Mouse (Mus musculus): Measurements from ENCODE around the gene Cyb5r4. TPM values are rescaled to one million over a fixed set of nuclear protein-coding genes. Genes with fewer than 3 reads are reported as not detected.
"Not testable (repeated sequence)": the region's sequence is repeated elsewhere in the genome, so short reads cannot be mapped to it uniquely, and the experiment has no call there.

The Cyb5r4 gene
- total RNA-seq, 2 experiments from 2014 or later, result 19.9 to 21.6 TPM

DNA sequence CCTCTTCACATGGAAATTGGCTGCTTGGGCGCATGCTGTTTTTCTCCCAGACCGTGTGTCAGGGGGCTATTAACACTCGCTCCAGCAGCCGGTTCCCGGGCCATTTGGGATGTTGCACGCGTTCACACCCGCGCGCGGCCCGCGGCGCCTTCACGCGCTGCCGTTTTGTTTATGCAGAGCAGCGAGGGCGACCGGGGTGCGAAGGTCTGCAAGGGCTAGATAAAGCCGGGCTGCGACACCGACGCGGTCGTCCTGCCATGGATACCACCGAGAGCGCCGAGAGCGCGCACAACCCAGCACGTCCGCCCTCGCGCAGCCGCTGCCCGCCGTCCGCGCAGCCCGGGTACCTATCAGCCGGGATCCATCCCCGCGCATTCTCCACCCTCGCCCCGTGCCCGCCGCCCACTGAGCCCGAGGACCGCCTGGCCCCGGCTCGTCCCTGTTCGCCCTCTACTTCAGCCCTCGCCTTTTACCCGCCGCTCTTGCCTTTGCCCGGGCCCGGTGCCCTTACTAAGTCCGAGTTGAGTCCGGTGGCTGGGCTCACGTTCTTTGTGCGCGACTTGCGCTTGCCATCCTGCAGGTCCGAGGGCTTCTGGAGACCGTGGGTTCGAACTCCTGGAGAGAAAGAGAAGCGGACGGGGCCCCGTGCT is 6.4 kb upstream of the Cyb5r4 start, which contains the start of gene Ripply2:
Ripply2 (plus strand) TSS at position 250 of the 650 bp plus-strand sequence.
- intact Hi-C loops (cut with DNase I; ENCODE audit: low total_unique reads), result no loop called here
- DNase-seq, result no peak

DNA sequence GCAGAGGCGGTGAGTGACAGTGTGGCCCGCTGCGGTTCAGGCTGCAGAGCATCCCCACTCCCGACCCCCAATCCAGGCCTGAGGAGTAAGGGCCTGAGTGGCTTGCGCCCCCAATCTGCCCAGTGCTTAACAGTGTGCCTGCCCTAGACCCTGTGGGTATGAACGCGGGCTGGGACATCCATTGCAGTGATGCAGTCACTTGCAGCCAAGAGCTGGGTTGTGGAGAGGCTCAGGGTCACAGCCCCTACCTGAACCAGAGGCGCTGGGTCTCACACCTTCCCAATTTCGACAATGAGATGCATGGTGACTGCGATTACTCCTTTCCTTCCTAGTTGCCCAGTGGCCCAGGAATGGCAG is 5.9 kb upstream of the Cyb5r4 start:
- DNase-seq, result no peak
- intact Hi-C loops (cut with DNase I; ENCODE audit: low total_unique reads), result no loop called here

DNA sequence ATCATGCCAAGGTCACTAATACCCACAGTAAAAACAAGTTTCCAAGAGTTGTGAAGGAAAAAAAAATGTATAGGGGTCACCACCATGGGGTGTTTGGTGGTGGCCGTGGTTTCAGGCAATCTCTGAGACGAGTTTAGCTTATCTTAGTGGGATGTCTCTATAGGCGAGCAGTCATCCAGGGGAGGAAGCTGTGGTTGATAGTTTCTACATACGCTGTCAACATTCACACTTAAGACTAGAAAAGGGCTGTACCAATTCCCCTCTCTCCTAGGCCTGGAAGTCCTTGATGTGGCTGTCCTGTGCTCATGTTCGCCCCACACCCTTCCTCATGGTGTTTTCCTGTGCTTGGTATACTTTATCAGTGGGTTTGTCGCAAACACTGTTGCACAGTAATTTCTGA is 4.0 kb downstream of the Cyb5r4 start:
- intact Hi-C loops (cut with DNase I; ENCODE audit: low total_unique reads), result loop anchor here (5.0 kb wide), 1 partner anchor 222 kb away; no protein-coding TSS in a partner anchor
- DNase-seq, result no peak

DNA sequence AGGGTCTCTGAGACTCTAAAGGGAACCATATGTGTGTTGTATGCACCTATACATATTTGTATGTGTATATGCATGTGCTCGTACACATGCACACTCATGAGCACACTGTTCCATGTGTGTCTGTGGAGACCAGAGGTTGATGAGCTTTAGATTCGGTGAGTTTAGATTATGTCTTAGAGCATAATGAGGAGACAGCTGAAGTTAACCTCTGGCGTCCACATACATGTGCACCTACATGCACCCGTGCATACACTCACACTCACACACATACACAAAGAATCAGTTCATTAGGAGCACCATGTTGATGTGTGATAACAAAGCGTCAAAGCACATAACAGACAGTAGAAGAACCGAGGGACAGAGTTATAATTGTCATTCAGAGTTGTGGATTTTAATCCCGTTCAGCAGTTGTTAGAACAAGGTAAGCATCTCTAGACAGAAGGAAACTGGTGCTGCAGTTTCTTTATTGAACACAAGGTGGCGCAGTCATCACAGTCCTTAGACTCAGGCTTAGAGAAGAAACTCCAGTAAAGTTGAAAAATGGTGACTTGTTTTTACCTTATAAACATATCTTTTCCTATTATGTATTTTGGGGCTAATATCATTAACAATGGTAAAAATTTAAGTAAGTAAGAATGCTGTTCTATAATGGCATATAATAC is 5.7 kb downstream of the Cyb5r4 start:
- peak; percentile 19 for DNase-seq

DNA sequence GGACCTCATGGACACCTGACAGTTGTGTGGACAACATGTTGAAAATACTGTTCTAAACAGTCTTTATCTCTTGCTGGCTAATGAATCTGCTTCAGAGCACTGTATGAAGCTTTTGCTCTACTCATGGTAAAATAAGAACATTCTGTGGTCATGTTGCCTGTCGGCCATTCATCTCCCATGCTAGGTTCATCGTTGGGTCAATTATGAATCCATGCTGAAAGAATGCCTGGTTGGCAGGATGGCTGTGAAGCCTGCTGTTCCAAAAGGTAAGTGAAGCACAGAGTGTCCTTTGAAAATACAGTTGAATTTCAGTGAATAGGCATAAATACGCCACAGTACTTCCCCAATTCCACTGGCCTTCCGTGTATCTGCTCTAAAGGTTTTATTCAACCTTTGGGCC is 10.4 kb downstream of the Cyb5r4 start:
- DNase-seq, result no peak
- intact Hi-C loops (cut with DNase I; ENCODE audit: low total_unique reads), result no loop called here

More for the DNA sequence above, 5.7 kb downstream of the Cyb5r4 start:
- intact Hi-C loops (cut with DNase I; ENCODE audit: low total_unique reads), result loop anchor here (5.0 kb wide), 1 partner anchor 220 kb away; no protein-coding TSS in a partner anchor

DNA sequence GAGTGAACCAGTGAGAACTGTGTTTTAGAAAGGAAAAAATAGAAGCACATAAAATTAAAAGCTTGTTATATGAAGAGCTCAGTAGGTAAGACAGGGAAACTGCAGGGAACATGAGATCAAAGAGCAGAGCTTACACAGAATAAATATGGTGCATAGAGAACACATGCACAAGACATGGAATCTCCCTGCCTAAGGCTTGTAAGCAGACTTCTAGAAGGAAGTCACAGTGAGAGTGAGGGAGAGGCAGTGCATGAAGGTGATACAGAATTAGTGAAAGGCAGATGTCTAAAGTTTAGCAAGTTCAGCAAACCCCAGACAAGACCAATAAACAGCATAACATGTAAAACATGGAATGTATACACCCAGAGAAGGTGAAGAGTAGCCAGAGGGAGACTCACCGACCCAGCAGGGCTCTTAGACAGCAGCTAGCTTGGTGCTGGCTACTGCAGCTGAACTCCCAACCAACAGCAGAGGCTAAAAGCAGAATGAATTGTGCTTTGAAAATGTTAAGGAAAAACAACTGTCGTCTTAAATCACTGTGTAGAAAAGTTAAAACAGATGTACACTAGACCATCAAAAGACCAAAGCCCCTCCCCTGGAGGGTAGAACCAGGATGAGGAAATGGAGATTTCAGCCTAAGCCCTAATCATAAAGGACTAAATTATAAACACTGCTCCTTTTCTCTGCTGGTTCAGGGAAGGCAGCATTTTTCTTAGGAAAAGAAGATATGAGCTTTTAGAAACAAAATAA is 13.2 kb downstream of the Cyb5r4 start:
- no peak for DNase-seq
- intact Hi-C loops (cut with DNase I; ENCODE audit: low total_unique reads), result no loop called here

DNA sequence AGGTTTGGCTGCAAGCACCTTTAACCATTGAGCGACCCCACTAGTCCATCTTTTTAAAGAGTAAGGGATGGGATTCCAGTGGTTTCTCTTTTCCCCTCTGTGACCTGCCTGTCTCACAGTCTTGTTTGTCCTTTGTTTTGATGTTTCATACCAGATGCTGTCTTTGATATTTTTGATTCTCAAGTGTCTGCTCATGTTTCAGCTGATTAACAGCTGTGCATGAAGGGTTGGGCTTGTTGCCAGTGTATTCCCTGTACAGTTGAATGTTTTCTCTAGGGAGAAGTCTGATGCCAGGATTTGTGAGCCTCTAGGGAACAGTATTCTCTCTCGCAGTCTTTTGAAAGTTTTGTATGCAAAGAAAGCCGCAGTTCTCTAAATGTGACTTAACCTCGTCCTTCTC is 27.6 kb downstream of the Cyb5r4 start:
- DNase-seq, result no peak
- intact Hi-C loops (cut with DNase I; ENCODE audit: low total_unique reads), result no loop called here

DNA sequence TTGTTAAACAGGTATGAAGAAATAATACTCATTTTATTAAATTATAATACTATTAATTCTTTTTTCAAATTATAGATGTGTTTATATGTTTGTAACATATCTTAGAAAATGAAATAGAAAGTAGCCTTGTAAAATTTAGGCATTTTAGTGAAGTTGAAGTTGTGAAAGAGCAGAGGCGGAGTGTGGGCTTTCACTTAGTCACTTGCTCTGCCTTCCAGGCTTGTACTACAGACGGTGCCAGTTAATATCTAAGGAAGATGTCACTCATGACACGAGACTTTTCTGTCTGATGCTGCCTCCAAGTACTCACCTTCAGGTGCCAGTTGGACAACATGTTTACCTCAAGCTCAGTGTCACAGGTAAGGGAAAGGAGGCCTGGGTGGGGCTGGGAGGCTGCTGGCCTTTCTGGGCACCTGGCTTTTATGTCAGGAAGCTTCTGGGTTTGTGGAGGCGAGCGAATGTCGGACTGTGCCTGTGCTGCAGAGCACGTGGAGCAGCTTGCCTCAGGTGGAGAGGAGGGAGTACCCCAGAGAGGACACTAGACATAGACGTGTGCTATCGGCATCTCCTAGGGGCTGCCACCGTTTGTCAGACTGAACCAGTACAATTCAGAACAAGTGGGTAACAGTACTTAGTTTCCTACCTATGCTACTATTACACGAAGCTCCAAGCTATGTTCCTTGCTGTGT is 33.9 kb downstream of the Cyb5r4 start:
- intact Hi-C loops (cut with DNase I; ENCODE audit: low total_unique reads), result no loop called here
- no peak for DNase-seq

DNA sequence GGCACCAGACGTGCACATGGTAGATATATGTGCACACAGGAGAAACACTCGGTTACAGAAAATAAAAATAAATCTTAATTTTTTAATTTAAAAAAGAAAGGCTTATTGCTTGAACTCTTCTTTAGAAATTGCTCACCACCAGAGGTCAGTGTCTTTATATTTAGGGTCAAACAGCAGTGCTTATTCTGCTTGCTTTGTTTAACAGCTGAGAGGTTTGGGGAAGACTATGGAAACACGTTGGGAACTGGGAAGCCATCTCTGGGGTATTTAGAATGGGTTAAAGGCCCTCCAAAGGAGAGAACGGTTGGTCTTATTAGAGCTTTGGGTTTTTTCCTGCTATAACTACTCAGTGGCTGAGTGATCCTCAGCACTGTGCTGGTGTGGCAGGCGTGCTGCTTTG is 40.5 kb downstream of the Cyb5r4 start:
- no peak for DNase-seq
- intact Hi-C loops (cut with DNase I; ENCODE audit: low total_unique reads), result no loop called here

DNA sequence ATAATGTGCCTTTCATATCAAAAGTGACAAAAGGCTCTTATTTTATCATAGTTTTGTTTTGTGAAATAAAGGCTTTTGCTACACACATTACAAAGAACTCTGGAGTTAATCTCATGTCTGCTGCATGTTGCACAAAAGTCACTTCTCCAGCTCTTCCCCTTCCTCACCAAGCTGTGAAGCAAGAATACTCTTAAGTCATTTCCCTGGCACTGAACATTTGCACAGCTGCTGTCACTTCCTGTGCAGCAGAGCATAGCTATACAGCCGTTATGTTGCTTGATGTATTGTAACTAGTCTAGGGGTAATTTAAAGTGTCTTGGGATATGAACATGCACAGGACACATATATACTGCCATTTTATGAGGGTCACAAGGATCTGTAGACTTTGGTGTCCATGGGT is 46.3 kb downstream of the Cyb5r4 start:
- intact Hi-C loops (cut with DNase I; ENCODE audit: low total_unique reads), result no loop called here
- DNase-seq, result no peak

DNA sequence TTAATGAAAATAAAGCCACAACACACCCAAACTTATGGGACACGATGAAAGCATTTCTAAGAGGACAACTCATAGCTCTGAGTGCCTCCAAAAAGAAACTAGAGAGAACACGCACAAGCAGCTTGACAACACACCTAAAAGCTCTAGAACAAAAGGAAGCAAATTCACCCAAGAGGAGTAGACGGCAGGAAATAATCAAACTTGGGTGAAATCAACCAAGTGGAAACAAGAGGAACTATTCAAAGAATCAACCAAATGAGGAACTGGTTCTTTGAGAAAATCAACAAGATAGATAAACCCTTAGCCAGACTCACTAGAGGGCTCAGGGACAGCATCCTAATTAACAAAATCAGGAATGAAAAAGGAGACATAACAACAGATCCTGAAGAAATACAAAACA is 49.8 kb downstream of the Cyb5r4 start:
- DNase-seq; intact Hi-C loops (cut with DNase I; ENCODE audit: low total_unique reads): not testable (repeated sequence)

DNA sequence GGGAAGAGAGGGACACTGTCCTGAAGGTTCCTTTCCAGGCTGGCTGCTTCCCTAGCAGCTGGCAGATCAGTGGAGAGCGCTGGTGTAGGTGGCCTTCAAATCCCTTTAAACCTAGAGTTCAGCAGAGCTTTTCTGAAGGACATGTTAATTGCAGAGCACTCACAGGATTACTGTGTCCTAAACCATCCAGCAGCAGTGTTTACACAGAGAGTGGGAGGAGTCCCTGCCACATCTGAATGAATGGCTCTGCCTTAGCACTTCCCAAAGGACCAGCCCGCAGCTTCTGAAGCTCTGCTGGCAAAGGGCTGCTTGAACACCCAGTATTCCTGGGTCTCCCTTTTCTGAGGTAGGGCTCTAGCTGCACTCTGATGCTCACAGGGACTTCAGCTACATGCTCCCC is 56.1 kb downstream of the Cyb5r4 start:
- intact Hi-C loops (cut with DNase I; ENCODE audit: low total_unique reads), result no loop called here

DNA sequence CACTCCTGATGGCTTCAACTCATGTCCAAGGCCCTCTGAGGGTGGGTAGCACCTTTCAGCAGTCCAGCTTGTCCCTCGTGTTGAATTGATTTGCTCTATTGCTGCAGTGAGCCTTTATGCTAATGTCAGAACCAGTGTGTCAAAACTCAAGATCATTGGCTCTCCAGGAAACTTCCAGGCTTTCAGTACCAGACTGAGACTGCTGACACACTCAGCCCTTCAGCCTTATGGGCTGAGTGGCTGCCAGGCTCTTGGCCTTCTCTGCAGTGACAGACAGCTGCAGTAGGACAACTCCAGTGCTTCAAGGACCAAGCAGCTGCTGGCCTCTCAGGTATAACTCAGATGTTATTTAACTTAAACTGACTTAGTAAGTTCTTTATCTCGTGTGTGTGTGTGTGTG is 57.7 kb downstream of the Cyb5r4 start:
- DNase-seq, result peak; percentile 33
- intact Hi-C loops (cut with DNase I; ENCODE audit: low total_unique reads), result no loop called here

More for the DNA sequence above, 56.1 kb downstream of the Cyb5r4 start:
- no peak for DNase-seq

DNA sequence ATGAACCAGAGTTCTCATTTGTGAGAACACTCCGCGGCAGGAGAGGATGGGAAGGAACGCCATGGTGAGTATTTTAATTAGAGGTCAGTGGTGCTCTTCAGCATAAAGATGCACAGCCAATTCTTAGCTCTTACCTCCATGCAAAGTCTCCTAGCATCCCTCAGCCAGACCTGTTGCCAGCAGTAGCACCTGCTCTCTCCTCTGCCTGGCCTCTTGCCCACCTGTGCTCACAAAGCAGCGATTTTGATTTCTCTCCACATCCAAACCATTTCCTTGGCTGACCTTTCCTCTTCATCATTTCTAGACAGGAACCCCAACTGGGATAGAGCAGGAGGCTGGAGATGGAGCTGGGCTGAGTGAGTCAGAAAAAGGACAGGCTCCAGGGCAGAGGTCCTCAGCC is 65.2 kb downstream of the Cyb5r4 start:
- DNase-seq, result no peak
- intact Hi-C loops (cut with DNase I; ENCODE audit: low total_unique reads), result no loop called here

DNA sequence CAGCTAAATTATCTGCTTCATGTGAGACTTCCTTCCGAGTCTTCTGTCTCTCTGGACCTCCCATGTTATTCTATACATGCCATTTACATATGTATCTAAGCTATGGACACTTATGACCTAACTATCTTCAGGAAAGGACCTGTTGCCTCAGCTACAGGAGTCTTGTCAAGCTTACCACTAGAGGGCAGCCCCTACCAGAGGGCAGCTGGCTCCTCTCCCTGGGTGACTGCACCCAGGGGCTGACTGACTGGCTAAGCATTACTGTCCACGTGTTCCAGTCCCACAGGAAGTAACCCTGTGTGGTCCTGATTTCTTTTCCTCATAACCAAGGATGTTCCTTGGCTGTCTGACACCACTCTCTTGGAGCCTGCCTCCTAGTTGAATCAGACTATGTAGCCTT is 76.2 kb downstream of the Cyb5r4 start:
- intact Hi-C loops (cut with DNase I; ENCODE audit: low total_unique reads), result no loop called here

DNA sequence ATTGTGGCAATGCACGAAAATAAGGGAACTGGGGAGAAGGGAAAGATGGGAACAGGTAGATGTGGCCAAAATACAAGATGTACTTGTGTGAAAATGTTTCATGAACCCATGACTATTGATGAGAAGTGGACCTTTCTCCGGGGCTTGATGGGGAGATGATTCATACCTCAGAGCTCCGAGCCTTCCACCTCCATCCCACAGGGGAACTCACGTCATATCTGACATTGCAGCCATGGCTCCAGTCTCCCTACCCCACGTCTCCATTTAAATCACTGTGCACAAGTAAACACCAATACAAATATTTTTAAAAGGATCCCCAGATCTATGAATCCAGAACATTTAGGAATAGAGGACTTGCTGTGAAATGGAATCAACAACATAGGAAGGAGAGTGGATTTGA is 93.2 kb downstream of the Cyb5r4 start:
- DNase-seq, result no peak
- intact Hi-C loops (cut with DNase I; ENCODE audit: low total_unique reads), result no loop called here

More for the DNA sequence above, 76.2 kb downstream of the Cyb5r4 start:
- DNase-seq, result no peak

DNA sequence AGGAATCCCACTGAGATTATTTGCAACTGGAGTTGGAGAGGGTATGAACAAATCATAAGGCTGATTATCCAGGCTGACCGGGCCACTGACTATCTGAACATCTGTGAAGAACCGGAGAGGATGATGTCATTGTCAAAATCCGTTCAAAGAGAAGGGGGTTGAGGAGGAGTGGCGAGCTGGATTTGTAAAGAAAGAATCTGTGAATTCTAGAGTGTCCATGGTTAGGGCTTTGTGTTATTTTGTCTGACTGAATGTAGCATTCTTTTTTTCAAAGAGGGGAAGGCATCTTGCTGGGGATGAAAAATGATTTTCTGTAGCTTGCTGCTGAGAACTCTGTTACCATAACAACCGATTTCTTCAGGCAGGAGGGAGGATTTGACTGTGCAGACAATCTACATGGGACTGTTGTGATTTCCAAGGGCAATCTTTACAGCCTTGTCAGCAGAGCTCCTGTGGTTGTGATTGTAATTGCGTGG is 93.7 kb downstream of the Cyb5r4 start:
- intact Hi-C loops (cut with DNase I; ENCODE audit: low total_unique reads), result no loop called here

DNA sequence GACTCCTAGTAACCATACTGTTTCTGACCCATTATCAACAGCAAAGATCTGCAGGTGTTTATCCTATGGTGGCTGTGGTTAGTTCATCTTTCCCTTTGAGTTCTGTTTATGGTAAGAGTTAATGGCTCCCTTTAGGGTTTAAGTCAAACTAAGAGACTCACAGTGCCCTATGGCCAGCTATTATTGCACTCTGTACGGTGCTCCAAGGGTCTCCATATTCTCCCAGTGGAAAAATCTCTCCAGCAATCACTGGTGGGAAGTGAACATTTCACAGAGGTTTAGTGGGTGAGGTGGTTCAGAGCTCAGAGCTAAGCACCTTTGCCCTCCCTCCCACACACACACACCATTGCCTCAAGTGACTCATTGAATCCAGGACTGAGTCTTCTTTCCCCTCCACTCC is 94.2 kb downstream of the Cyb5r4 start:
- intact Hi-C loops (cut with DNase I; ENCODE audit: low total_unique reads), result no loop called here
- no peak for DNase-seq

More for the DNA sequence above, 93.7 kb downstream of the Cyb5r4 start:
- no peak for DNase-seq

DNA sequence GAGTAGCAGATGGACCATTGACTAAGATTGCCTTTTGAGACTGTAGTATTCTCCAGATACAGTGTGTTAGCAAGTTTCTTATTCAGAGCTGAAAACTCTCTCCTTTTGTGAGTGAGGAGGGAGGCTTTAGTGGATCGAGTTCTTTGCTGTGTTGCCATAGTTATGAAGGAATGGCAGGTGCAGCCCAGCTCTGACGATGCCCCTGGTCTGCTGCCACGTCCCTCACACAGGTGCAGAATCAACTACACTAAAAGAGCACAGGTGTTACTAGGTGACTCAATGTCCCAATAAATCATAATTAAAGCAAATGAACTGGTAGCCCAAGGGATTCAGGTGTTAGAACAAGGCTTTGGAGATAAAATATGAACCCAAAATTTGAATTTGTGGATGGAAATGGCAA is 97.2 kb downstream of the Cyb5r4 start:
- intact Hi-C loops (cut with DNase I; ENCODE audit: low total_unique reads), result no loop called here
- no peak for DNase-seq

DNA sequence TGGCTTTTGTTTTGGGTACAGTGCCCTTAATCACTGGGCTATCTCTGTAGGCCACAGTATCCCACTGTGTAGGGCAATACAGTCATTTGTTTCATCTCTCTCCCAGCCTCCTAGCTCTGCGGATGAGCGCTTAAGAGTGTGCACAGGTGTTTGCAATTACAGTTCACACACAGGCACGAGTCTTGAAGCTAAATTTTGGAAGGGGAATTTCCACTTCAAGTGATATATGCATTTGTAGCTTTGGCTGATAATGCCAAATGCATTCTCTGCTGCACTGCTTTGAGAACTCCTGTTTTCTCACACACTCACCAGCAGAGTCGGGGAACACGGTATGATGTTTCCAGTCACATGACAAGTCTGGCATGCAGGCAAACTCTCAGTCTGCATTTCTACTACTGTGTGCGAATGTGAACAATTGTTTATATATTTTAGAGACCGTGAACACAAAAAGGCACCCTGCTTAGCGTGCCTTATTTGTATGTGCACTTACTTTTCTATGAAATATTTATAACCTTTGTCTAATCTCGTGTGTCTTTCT is 100.2 kb downstream of the Cyb5r4 start:
- intact Hi-C loops (cut with DNase I; ENCODE audit: low total_unique reads), result no loop called here
- DNase-seq, result no peak

Data from gastrocnemius, postnatal 14 days (tissue).